Mouse (Mus musculus): Measurements from ENCODE around the gene Sfmbt1. TPM values are rescaled to one million over a fixed set of nuclear protein-coding genes. Genes with fewer than 3 reads are reported as not detected.

Gene Sfmbt1
- total RNA-seq (2023), result 10 to 100 TPM; 10.6 to 11.7 TPM

GRCm38 (mm10) chr14:30714799-30715617 is at the start of gene Sfmbt1:
Gene Sfmbt1, plus strand, starts transcription at chr14:30714849.

GRCm38 (mm10) chr14:30825476-30826131 is 111.0 kb downstream of the Sfmbt1 start, which contains the start of gene Tmem110:
Gene Tmem110, plus strand, starts transcription at chr14:30825590.

Other genes with a start within 250 kb of the Sfmbt1 start
- gene Dcp1a, start 235.3 kb upstream of the Sfmbt1 start, total RNA-seq (2023), result 10 to 100 TPM; 32.8 to 37.1 TPM
- 10 to 100 TPM in 1 of 2 experiments, 1 to 10 TPM in 1; 8.6 to 11.8 TPM for gene Cacna1d, start 223.4 kb upstream of the Sfmbt1 start, total RNA-seq (2023)
- gene Tkt, start 166.5 kb upstream of the Sfmbt1 start, total RNA-seq (2023), result 100 to 1,000 TPM; 577 to 593 TPM
- 1,000 to 10,000 TPM; 1,406 to 1,498 TPM for gene Prkcd, start 88.6 kb upstream of the Sfmbt1 start, total RNA-seq (2023)
- gene Rft1, start 60.5 kb upstream of the Sfmbt1 start, total RNA-seq (2023), result 10 to 100 TPM; 13.3 to 14.1 TPM
- gene Tmem110, start 110.7 kb downstream of the Sfmbt1 start, total RNA-seq (2023), result 10 to 100 TPM; 33.2 to 34.0 TPM
- gene Mustn1, start 164.4 kb downstream of the Sfmbt1 start, total RNA-seq (2023), result 1 to 10 TPM; 3.3 to 3.7 TPM
- under 1 TPM in 1 of 2 experiments, not detected in 1; 0.16 TPM for gene Itih4, start 171.6 kb downstream of the Sfmbt1 start, total RNA-seq (2023)
- not detected for gene Itih3, start 208.9 kb downstream of the Sfmbt1 start, total RNA-seq (2023)
- not detected for gene Itih1, start 228.4 kb downstream of the Sfmbt1 start, total RNA-seq (2023)
- gene Nek4, start 236.5 kb downstream of the Sfmbt1 start, total RNA-seq (2023), result 1 to 10 TPM; 6.9 to 7.4 TPM